Mouse (Mus musculus) adrenal gland, adult 2 months (tissue): ENCODE measurements at regions not wholly inside any gene's neighbourhood (a gene's known extent, or its start where the extent isn't known, plus 50 kb on each side); places are given as distances from the start of the nearest gene placed in this dataset.

Experiments used
- DNase-seq: peaks from one replicate; pipeline ENCODE4 v3.0.0; 2021

- no peak for DNase-seq
Observed at GRCm38 (mm10) chr10:118501571-118501970, 60.7 kb downstream of the Ifng start.

GRCm38 (mm10) chr10:118504811-118505210, 64.0 kb downstream of the Ifng start:
- peak; percentile 5 for DNase-seq

GRCm38 (mm10) chr10:118506154-118506553, 65.3 kb downstream of the Ifng start:
- no peak for DNase-seq

GRCm38 (mm10) chr10:118507630-118508029, 66.8 kb downstream of the Ifng start:
- peak; percentile 10 for DNase-seq

GRCm38 (mm10) chr10:118516839-118517238, 76.0 kb downstream of the Ifng start:
- DNase-seq, result no peak

- DNase-seq, result no peak
Observed at GRCm38 (mm10) chr10:118517995-118518394, 77.1 kb downstream of the Ifng start.

- no peak for DNase-seq
Observed at GRCm38 (mm10) chr10:118545966-118546365, 105.1 kb downstream of the Ifng start.

- DNase-seq, result no peak
Observed at GRCm38 (mm10) chr10:118550201-118550600, 109.4 kb downstream of the Ifng start.

GRCm38 (mm10) chr10:118558848-118559247, 118.0 kb downstream of the Ifng start:
- no peak for DNase-seq

GRCm38 (mm10) chr10:118564041-118564440, 123.2 kb downstream of the Ifng start:
- DNase-seq, result no peak

GRCm38 (mm10) chr10:118564528-118565268, 123.9 kb downstream of the Ifng start:
- DNase-seq, result peak; percentile 15

GRCm38 (mm10) chr10:118568617-118569016, 127.8 kb downstream of the Ifng start:
- no peak for DNase-seq

GRCm38 (mm10) chr10:118569424-118569823, 128.6 kb downstream of the Ifng start:
- DNase-seq, result no peak

GRCm38 (mm10) chr10:118573247-118573646, 132.4 kb downstream of the Ifng start:
- DNase-seq, result no peak

- DNase-seq, result no peak
Observed at GRCm38 (mm10) chr10:118575570-118575969, 134.7 kb downstream of the Ifng start.

- no peak for DNase-seq
Observed at GRCm38 (mm10) chr10:118581376-118581775, 140.5 kb downstream of the Ifng start.

GRCm38 (mm10) chr10:118585821-118586220, 145.0 kb downstream of the Ifng start:
- no peak for DNase-seq

GRCm38 (mm10) chr10:118588198-118588597, 147.4 kb downstream of the Ifng start:
- DNase-seq, result no peak

GRCm38 (mm10) chr10:118592648-118593368, 152.0 kb downstream of the Ifng start:
- peak; percentile 75 for DNase-seq

- DNase-seq, result no peak
Observed at GRCm38 (mm10) chr10:118596206-118596605, 155.4 kb downstream of the Ifng start.

GRCm38 (mm10) chr10:118598497-118598896, 157.7 kb downstream of the Ifng start:
- DNase-seq, result no peak

GRCm38 (mm10) chr10:118599197-118599596, 158.4 kb downstream of the Ifng start:
- no peak for DNase-seq

GRCm38 (mm10) chr10:118599610-118600009, 158.8 kb downstream of the Ifng start:
- DNase-seq, result no peak

GRCm38 (mm10) chr10:118602922-118603321, 162.1 kb downstream of the Ifng start:
- DNase-seq, result no peak
